In genomic region chr11:113645181-113645580, GRCm38 (mm10) we compare ENCODE assay signal across 24 mouse cellular contexts. TPM values are rescaled to one million over a fixed set of nuclear protein-coding genes. Genes with fewer than 3 reads are reported as not detected.
DNase-seq lines count a peak whose midpoint lies in the region; ATAC-seq and TF ChIP-seq lines count a peak whose summit lies in the region.
"Had no signal": no experiment of that assay in that cellular context is flagged by ENCODE, and none has a peak within 500 bp of the region (broad histone marks: within the 10 kb centered on the region; RNA-seq: fewer than 3 reads in every experiment).

No protein-coding gene starts in this region.

- H3K4me2 ChIP-seq in stomach, postnatal 0 days (replicated peaks; ENCODE audit: low read depth): no peak overlapping the region
- H3K4me2 ChIP-seq: embryonic facial prominence, embryonic 15.5 days; heart, embryonic 11.5 days; heart, embryonic 15.5 days; hindbrain, embryonic 13.5 days had no signal

- H3K9me3 ChIP-seq in ES-Bruce4 (replicated peaks; ENCODE audit: control insufficient read depth, insufficient read depth, low read length, poor library complexity, severe bottlenecking): no peaks in the 10 kb centered on the region
- no peaks in the 10 kb centered on the region for H3K9me3 ChIP-seq in MEL (replicated peaks; ENCODE audit: insufficient read depth, low read length)
- no peaks in the 10 kb centered on the region for H3K9me3 ChIP-seq in stomach, postnatal 0 days (ENCODE audit: control insufficient read depth, low read length)
- H3K9me3 ChIP-seq: embryonic facial prominence, embryonic 15.5 days; heart, embryonic 15.5 days; hindbrain, embryonic 13.5 days had no signal

- H3K9ac ChIP-seq in ES-Bruce4 (ENCODE audit: low read depth, poor library complexity, severe bottlenecking) (no peak overlapping the region), MEL (ENCODE audit: control insufficient read depth, low read depth, low read length, poor library complexity, severe bottlenecking) (no peak overlapping the region)
- H3K9ac ChIP-seq in stomach, postnatal 0 days (ENCODE audit: low read length): no peak overlapping the region
- H3K9ac ChIP-seq: embryonic facial prominence, embryonic 15.5 days; heart, embryonic 15.5 days; hindbrain, embryonic 13.5 days had no signal

- no peaks in the 10 kb centered on the region for H3K27me3 ChIP-seq in ES-Bruce4 (ENCODE audit: control insufficient read depth, insufficient read depth, low read length, poor library complexity, severe bottlenecking)
- no peaks in the 10 kb centered on the region for H3K27me3 ChIP-seq in MEL (ENCODE audit: control insufficient read depth in 1 of 2, insufficient read depth in 2 of 2, low read length in 2 of 2)
- H3K27me3 ChIP-seq in stomach, postnatal 0 days (ENCODE audit: control insufficient read depth, insufficient read depth, low read length): no peaks in the 10 kb centered on the region
- H3K27me3 ChIP-seq: embryonic facial prominence, embryonic 15.5 days; heart, embryonic 15.5 days had no signal

- TF ChIP-seq RAD21 in MEL (IDR thresholded peaks at IDR 0.05; ENCODE audit: low read depth, low read length): peak; percentile 1; the same call in 1 of the 2 replicates

- DNase-seq in layer of hippocampus, adult 2 months (ENCODE audit: low spot score in 2 of 2): no peak
- DNase-seq in layer of hippocampus, adult 11-12 months (ENCODE audit: low spot score): no peak
- DNase-seq in MEL (ENCODE audit: low read depth, low spot score): no peak
- DNase-seq in stomach, postnatal 0 days (ENCODE audit: low spot score): no peak
- no peak for DNase-seq in cerebellum, adult 8-10 months
- DNase-seq in spleen, postnatal 10 days (ENCODE audit: low spot score in 2 of 2): no peak
- DNase-seq: adrenal gland, adult 2 months; adrenal gland, postnatal 25 days; cerebellum, adult 2 months; cerebellum, postnatal 14 days; embryo, embryonic 11 days; gastrocnemius, postnatal 10 days; heart, adult 2 months; heart, postnatal 14 days had no signal

- TF ChIP-seq POLR2A in ES-Bruce4 (IDR thresholded peaks at IDR 0.05; ENCODE audit: insufficient read depth, low read length): no peak
- no peak for TF ChIP-seq POLR2A in MEL (IDR thresholded peaks at IDR 0.05; ENCODE audit: control insufficient read depth in 1 of 2, insufficient read depth in 1 of 2, low read depth in 1 of 2, low read length in 2 of 2, poor library complexity in 1 of 2)

- H3K27ac ChIP-seq in layer of hippocampus, adult 2 months: no peak overlapping the region
- no peak overlapping the region for H3K27ac ChIP-seq in ES-Bruce4 (ENCODE audit: insufficient read depth, low read length)
- H3K27ac ChIP-seq in MEL (ENCODE audit: control insufficient read depth, low read depth, low read length): no peak overlapping the region
- H3K27ac ChIP-seq in stomach, postnatal 0 days (replicated peaks): no peak overlapping the region
- H3K27ac ChIP-seq: embryonic facial prominence, embryonic 15.5 days; forebrain, embryonic 10.5 days; heart, adult 2 months; heart, embryonic 15.5 days; hindbrain, embryonic 13.5 days; hindbrain, postnatal 0 days had no signal

- H3K4me1 ChIP-seq in ES-Bruce4 (ENCODE audit: control insufficient read depth, insufficient read depth, low read length) (no peaks in the 10 kb centered on the region), MEL (ENCODE audit: control insufficient read depth in 1 of 2, insufficient read depth in 2 of 2, low read length in 2 of 2) (peaks cover 2 to 26% of the 10 kb centered on the region in 2 experiments)
- no peaks in the 10 kb centered on the region for H3K4me1 ChIP-seq in stomach, postnatal 0 days (replicated peaks; ENCODE audit: control insufficient read depth, insufficient read depth)

- no peak for TF ChIP-seq EP300 in ES-Bruce4 (IDR thresholded peaks at IDR 0.05; ENCODE audit: insufficient read depth, low read depth, low read length)
- no peak for TF ChIP-seq EP300 in MEL (IDR thresholded peaks at IDR 0.05; ENCODE audit: low read depth in 1 of 2, low read length in 2 of 2)
- no peak for TF ChIP-seq EP300 in stomach, postnatal 0 days (optimal IDR thresholded peaks at IDR 0.05)

- no peak overlapping the region for H3K4me3 ChIP-seq in layer of hippocampus, adult 2 months
- H3K4me3 ChIP-seq in ES-Bruce4 (ENCODE audit: low read depth, low read length) (no peak overlapping the region), MEL (ENCODE audit: control insufficient read depth in 1 of 2, insufficient read depth in 1 of 2, low read depth in 2 of 2, low read length in 2 of 2) (no peak overlapping the region)
- no peak overlapping the region for H3K4me3 ChIP-seq in stomach, postnatal 0 days (ENCODE audit: low read depth, low read length)
- H3K4me3 ChIP-seq: embryonic facial prominence, embryonic 15.5 days; erythroblast, embryonic 14.5 days; forebrain, embryonic 10.5 days; heart, adult 2 months; heart, embryonic 15.5 days; hindbrain, embryonic 13.5 days had no signal

- H3K36me3 ChIP-seq in ES-Bruce4 (ENCODE audit: control insufficient read depth, insufficient read depth, low read length, poor library complexity, severe bottlenecking) (no peaks in the 10 kb centered on the region), MEL (ENCODE audit: control insufficient read depth in 1 of 2, insufficient read depth in 2 of 2, low read length in 2 of 2) (peaks cover 0 to 9% of the 10 kb centered on the region in 2 experiments; a peak in 2 of 4 replicates)
- H3K36me3 ChIP-seq in stomach, postnatal 0 days (ENCODE audit: control insufficient read depth, insufficient read depth, low read length): no peaks in the 10 kb centered on the region
- H3K36me3 ChIP-seq: embryonic facial prominence, embryonic 15.5 days; forebrain, embryonic 10.5 days; heart, embryonic 15.5 days; hindbrain, embryonic 13.5 days had no signal

- peak; percentile 33; the same call in 1 of the 2 replicates for TF ChIP-seq CTCF in layer of hippocampus, adult 2 months (conservative IDR thresholded peaks at IDR 0.05)
- TF ChIP-seq CTCF in ES-Bruce4 (IDR thresholded peaks at IDR 0.05; ENCODE audit: low read depth, low read length) (peak; percentile 18), MEL (IDR thresholded peaks at IDR 0.05 in 2 of 3, conservative IDR thresholded peaks at IDR 0.05 in 1 of 3; ENCODE audit: control insufficient read depth in 1 of 3, insufficient read depth in 1 of 3, low read depth in 2 of 3, low read length in 3 of 3, poor library complexity in 1 of 3, severe bottlenecking in 1 of 3) (peak in 2 of 3 experiments; percentile 35 to 36; a peak in 4 of 6 replicates)
- peak; percentile 11; the same call in 1 of the 2 replicates for TF ChIP-seq CTCF in stomach, postnatal 0 days (IDR thresholded peaks at IDR 0.05; ENCODE audit: low read depth)

- peaks cover 8% of the 10 kb centered on the region for H3K79me2 ChIP-seq in MEL (ENCODE audit: control insufficient read depth, insufficient read depth, low read length, poor library complexity)

- 88% methylated on average over 3 of the region's 3 CpGs for WGBS in stomach, postnatal 0 days

- ATAC-seq in stomach, postnatal 0 days (ENCODE audit: low FRiP score, low TSS enrichment): no peak
- ATAC-seq: CD4-positive, CD25-positive, alpha-beta regulatory T cell, adult 4 months; forebrain, embryonic 14.5 days; hindbrain, postnatal 0 days had no signal

TF ChIP-seq in MEL, 35 proteins besides CTCF, POLR2A, EP300 and RAD21:
- TF ChIP-seq ELF1 (IDR thresholded peaks at IDR 0.05; ENCODE audit: low read depth, low read length) (no peak), SMC3 (IDR thresholded peaks at IDR 0.05; ENCODE audit: low read depth, low read length) (0 out of 2 replicates have a peak, but pooled peaks have one; percentile 13)

RNA-seq across cellular contexts. Expression of gene Cog1, which starts 3.8 kb away (rescaled TPM):
- total RNA-seq in layer of hippocampus, adult 2 months (2021): 10 to 100 TPM; 59.5 to 63.2 TPM
- polyA plus RNA-seq in ES-Bruce4 (2011; ENCODE audit: insufficient read depth, insufficient read length, low read depth, missing spikeins) (15.6 and 20.6 TPM in 2 replicates), MEL (2012; ENCODE audit: insufficient read depth in 1 of 2, insufficient read length in 2 of 2, low read depth in 1 of 2, low replicate concordance in 2 of 2, missing spikeins in 1 of 2) (100 to 1,000 TPM in 1 of 2 experiments, 10 to 100 TPM in 1; 37.4 to 113 TPM)
- 26.4 and 29.4 TPM in 2 replicates for total RNA-seq in MEL (2012; rRNA removed)
- polyA plus RNA-seq in stomach, postnatal 0 days (2015; fragmentation: Nextera tagmentation; extraction: Ambion mirVana): 14.4 and 15.3 TPM in 2 replicates

RNA-seq across cellular contexts. Expression of gene Slc39a11, which starts 4.7 kb away (rescaled TPM):
- total RNA-seq in layer of hippocampus, adult 2 months (2021): 10 to 100 TPM; 21.7 to 23.1 TPM
- polyA plus RNA-seq in ES-Bruce4 (2011; ENCODE audit: insufficient read depth, insufficient read length, low read depth, missing spikeins) (7.4 and 13.5 TPM in 2 replicates), MEL (2012; ENCODE audit: insufficient read depth in 1 of 2, insufficient read length in 2 of 2, low read depth in 1 of 2, low replicate concordance in 2 of 2, missing spikeins in 1 of 2) (10 to 100 TPM in 1 of 2 experiments, not detected in 1; 34.2 TPM)
- total RNA-seq in MEL (2012; rRNA removed): 33.6 and 45.6 TPM in 2 replicates
- 56.6 and 58.0 TPM in 2 replicates for polyA plus RNA-seq in stomach, postnatal 0 days (2015; fragmentation: Nextera tagmentation; extraction: Ambion mirVana)

RNA-seq across cellular contexts. Expression of gene Sstr2, which starts 26.0 kb away (rescaled TPM):
- total RNA-seq in layer of hippocampus, adult 2 months (2021): 10 to 100 TPM; 22.0 to 23.2 TPM
- polyA plus RNA-seq in ES-Bruce4 (2011; ENCODE audit: insufficient read depth, insufficient read length, low read depth, missing spikeins) (0.57 TPM in 1 of 2 replicates, not detected in the other), MEL (2012; ENCODE audit: insufficient read depth in 1 of 2, insufficient read length in 2 of 2, low read depth in 1 of 2, low replicate concordance in 2 of 2, missing spikeins in 1 of 2) (under 1 TPM in 1 of 2 experiments, not detected in 1; 0.82 TPM)
- 0.26 and 0.77 TPM in 2 replicates for total RNA-seq in MEL (2012; rRNA removed)
- 1.5 and 1.8 TPM in 2 replicates for polyA plus RNA-seq in stomach, postnatal 0 days (2015; fragmentation: Nextera tagmentation; extraction: Ambion mirVana)
- total RNA-seq: heart, adult 2 months; heart, postnatal 14 days had no signal
- polyA plus RNA-seq: erythroblast, embryonic 14.5 days; heart, adult 2 months had no signal

RNA-seq across cellular contexts. Expression of gene Fam104a, which starts 38.8 kb away (rescaled TPM):
- 10 to 100 TPM; 26.4 to 29.1 TPM for total RNA-seq in layer of hippocampus, adult 2 months (2021)
- polyA plus RNA-seq in ES-Bruce4 (2011; ENCODE audit: insufficient read depth, insufficient read length, low read depth, missing spikeins) (22.8 and 23.4 TPM in 2 replicates), MEL (2012; ENCODE audit: insufficient read depth in 1 of 2, insufficient read length in 2 of 2, low read depth in 1 of 2, low replicate concordance in 2 of 2, missing spikeins in 1 of 2) (10 to 100 TPM in 1 of 2 experiments, not detected in 1; 33.6 TPM)
- 34.6 and 38.1 TPM in 2 replicates for total RNA-seq in MEL (2012; rRNA removed)
- 34.2 and 34.3 TPM in 2 replicates for polyA plus RNA-seq in stomach, postnatal 0 days (2015; fragmentation: Nextera tagmentation; extraction: Ambion mirVana)

RNA-seq across cellular contexts. Expression of gene D11Wsu47e, which starts 39.0 kb away (rescaled TPM):
- total RNA-seq in layer of hippocampus, adult 2 months (2021): 10 to 100 TPM; 13.2 to 16.2 TPM
- polyA plus RNA-seq in ES-Bruce4 (2011; ENCODE audit: insufficient read depth, insufficient read length, low read depth, missing spikeins) (24.3 and 29.0 TPM in 2 replicates), MEL (2012; ENCODE audit: insufficient read depth in 1 of 2, insufficient read length in 2 of 2, low read depth in 1 of 2, low replicate concordance in 2 of 2, missing spikeins in 1 of 2) (10 to 100 TPM in 1 of 2 experiments, not detected in 1; 25.0 TPM)
- 32.5 and 40.6 TPM in 2 replicates for total RNA-seq in MEL (2012; rRNA removed)
- polyA plus RNA-seq in stomach, postnatal 0 days (2015; fragmentation: Nextera tagmentation; extraction: Ambion mirVana): 8.7 and 9.7 TPM in 2 replicates
